Mouse (Mus musculus): Measurements from ENCODE around the gene Tnr.

The Tnr gene

DNA sequence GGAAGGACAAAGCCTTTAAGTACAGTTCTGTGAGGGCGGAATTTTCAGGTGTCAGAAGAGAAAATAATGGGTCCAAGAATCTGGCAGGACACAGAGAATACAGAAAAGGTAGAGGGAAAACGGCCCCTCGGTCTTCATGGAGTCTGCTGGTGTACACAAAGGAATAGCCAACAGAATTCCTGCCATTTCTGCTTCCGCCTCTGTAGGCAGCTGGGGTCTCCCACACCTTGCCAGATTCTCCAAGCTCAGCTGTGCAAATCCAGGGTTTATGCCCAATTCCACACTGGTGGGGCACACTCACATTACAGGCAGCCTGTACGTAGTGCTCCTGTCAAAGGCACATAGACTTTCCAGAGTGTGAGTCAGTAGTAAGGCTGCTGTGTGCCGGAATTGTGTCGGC lies 43.6 kb downstream of the Tnr start:
- no peak for DNase-seq

GRCm38 (mm10) chr1:159570270-159570669 lies 46.7 kb downstream of the Tnr start:
- peak; percentile 7 for DNase-seq

DNA sequence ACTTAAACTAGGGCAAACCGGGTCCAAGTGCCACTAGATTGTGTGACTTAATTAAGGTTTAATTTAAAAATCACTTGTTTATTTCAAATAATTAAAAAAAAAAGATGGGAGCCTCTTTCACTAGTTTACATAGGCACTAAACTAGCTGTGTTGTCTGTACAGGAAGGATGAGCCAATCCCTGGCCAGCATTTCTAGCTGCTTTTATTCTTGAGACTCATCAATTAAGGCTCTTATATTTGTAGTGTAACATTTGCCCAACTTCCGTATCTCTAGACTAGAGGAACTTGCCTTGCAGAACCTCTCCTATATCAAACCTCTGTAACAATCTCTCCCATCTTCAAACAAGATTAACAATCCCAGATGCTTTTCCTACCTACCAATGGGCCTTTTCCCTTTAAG lies 47.3 kb downstream of the Tnr start:
- DNase-seq = no peak

GRCm38 (mm10) chr1:159571951-159572350 lies 48.4 kb downstream of the Tnr start:
- no peak for DNase-seq

DNA sequence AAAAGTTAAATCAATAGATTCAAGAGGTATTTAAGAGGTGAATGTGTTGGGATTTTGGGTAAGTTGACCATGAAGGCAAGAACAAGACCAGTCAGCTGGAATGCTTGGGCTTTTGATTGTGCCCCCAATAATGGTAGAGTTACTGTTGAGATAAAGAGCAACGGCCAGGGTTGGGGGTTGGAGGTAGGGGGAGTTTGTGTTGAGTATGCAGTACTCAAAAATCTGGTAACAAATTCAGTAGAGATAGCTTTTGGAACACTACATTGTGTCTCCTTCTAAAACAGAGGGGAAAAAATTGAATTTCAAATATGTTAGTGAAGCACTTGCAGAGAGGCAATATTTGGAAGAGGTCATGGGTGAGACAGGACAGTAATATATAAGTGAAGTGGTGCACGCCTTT lies 49.5 kb downstream of the Tnr start:
- no peak for DNase-seq

GRCm38 (mm10) chr1:159574661-159575060 lies 51.1 kb downstream of the Tnr start:
- DNase-seq = no peak

DNA sequence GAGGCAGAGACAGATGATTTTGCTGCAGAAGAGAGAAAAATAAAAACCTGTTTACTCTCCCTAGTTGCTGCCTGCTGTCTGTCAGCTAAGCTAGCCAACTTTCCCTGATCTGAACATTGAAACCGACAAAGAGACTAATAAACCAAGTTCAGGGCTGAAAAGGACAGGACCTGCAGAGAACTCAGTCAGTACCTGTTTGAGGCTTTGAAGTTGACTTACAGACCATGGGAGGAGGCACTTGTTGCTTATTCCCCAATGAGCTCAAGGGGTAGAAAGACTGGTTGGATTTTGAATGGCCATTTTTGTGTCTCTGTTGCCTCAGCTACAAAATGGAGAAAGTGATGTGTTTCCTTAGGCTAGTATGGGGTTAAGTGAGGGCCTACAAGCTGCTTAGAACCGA lies 52.7 kb downstream of the Tnr start:
- no peak for DNase-seq

DNA sequence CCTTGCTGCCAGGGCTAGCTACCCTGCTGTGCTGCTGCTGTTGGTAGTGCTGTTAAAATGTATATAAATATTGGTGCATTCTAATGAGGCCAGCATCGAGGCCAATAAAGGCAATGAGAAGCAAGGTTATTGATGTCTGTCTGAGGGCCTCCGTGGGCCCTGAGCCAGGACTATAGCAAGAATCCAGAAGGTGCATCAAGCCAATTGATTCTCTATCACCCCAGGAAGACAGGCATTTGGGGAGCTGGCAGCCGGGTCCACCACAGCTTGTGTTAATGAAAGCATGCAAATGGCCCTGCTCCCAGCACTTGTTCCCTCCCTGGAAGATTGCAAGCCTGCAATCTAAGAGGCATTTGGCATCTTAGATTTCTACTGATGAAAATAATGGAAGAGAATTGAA lies 54.8 kb downstream of the Tnr start:
- no peak for DNase-seq

DNA sequence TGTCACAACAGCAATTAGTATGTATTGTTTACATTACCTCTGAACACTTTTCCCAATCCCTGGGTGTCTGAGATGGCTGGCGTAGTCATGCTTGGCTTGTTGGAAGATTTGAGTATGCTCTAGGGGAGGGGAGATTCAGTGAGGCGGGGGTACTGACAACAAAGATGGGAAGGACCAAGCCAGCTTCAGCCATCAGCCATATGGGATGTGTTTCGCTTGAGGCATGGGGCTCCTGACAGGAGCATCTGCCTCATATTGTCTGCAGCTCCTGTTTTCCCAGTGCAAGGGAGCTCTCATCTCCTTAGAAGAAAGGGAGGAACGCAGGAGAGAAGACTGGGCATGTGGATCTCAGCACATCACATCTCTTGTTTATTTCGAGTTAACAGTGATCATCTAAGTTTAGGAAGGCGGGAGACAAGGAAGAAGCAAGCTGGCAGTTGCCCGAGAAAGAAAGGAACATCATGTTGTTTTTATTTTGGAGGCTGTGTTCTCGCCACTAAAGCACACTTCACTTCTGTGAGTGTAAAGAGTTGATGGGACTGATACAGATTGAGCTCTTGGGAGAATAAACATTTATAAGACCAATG lies 56.9 kb downstream of the Tnr start:
- no peak for DNase-seq

DNA sequence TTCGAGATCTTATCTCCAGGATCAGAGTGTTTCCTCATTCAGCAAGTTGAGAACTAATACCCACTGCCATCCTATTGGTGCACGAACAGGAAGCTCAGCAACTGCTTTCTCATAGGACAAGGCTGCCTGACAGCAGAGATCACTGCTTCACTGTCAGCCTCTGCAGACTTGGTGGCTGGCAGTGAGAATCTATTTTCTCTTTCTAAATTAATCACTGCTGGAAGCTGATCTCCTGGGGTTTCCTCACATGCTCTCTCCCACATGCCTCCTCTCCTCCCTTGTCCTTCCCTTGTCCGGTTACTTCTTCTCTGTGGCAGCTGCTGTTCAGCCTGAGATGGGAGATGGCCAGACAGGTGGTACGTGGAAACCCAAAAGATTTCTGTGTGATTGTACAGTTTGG lies 60.3 kb downstream of the Tnr start:
- DNase-seq = no peak

GRCm38 (mm10) chr1:159588741-159589140 lies 65.2 kb downstream of the Tnr start:
- DNase-seq = no peak

DNA sequence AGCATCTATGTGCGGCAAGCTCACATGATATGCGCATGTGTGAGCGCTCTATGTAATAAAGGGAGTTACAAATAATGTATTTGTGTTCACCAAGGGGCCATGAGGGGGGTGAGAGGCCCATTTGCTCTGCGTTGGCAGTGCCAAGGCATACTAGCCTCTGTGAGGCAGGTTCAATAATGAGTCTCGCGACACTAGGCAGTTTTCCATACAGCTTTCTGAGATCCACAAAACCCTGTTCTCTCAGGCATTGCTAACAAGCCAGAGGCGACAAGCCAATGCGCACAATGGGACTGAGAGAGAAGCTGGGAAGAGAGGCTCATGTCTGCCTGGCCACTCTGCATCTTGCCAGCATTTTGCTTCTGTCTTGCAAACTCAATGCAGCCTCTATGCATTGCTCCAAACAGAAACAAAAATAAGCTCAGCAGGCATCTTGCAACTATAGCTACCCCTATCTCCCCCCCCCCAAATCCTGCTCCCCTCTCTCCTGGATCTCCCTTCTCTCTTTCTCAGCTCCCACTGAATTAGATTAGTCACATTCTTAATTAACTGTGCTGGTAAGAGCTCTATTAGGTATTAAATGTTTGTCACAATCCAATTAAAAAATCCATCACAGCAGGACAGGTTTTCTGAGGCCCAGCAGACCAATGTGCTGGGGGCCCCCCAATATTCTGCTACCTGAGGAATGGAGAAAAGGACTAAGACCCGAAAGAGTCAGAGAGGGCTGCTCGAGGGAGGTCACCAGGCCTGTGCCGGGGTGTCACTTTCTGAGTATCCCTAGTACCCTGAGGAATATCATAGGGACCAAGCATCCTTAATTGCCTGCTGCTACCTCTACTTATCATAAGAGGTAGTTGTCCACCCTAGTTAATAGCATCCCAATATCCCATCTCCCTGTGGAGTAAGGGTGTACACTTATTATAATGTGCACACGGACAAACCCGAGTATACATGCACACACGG lies 70.8 kb downstream of the Tnr start:
- no peak for DNase-seq

DNA sequence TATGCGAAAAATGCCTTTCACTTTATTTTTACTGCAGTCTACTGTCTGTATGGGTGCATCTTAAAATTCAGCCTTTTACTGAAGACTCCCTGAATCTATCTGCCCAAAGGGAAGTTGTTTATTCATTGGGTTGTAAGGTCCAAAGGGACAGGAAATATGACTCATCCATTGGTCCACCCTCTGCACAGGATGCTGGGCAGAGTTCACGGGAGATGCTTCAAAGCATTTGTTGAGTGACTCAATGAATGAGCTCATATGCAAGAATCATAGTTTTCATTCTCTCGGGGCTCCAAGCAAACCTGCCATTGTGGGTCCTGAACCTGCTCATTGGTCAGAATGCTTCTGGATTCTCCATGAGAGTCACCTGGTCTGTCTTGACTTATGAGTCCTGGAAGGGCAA lies 72.2 kb downstream of the Tnr start:
- no peak for DNase-seq

DNA sequence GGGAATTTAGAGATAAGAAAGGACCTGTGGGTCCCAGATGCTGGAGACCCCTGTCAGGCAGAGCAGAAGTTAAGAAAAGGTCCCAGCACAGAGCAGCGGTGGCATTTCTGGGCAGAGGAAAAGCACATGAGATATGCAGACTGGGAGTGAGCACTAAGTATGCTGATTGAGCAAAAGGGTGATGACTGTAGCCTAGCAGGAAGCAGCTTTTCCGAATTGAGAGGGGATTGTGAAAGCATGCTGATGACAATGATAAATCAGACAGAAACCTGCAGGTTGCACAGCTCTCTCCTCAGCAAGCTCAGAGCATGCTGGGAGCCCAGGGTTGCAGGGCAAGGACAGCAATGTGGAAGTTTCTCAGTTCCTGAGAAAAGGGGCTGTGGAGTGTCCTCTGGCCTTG lies 73.1 kb downstream of the Tnr start:
- DNase-seq = no peak

DNA sequence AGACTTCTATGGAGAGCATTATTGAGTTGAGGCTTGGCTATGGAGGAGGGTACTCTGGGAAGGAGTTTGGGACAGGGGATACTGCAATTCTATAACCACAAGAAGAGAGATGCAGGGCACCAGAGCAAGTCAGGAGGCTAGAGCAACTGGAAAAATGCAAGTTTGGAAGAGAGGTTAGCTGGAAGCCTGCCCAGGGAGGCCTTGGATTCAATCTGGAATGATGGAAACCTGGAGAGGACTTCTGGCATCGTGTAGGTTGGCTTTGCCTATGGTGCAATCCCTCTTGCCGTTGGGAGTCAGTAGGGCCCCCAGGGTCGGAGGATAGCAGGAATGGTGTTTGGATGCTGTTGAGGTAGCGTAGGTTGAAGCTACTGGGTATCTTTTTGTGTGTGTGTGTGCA lies 90.0 kb downstream of the Tnr start:
- no peak for DNase-seq

DNA sequence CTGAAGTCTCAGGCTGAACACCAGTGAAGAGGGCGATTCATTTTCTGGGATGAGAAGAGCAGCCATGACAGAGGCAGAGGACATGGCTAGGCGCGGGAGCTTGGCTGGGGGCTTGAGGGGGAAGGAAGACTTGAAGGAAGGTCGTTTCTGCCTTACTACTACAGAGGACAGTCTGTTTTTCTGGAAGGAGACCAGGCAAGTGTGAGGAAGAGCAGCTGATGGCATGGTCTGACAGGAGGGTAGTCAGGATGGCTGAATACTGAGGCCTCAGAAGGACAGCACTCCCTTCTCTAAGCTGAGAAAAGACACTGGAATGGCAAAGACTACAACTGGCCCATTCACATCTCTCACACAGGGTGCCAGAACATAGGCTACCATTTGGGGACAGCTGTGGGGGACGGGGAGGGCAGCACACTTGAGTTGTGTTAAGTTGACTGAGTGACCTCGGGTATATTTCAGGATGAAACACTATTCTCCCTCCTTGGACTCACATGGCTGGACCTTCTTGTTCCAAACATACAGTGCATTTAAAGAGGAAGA lies 90.6 kb downstream of the Tnr start:
- DNase-seq = no peak

DNA sequence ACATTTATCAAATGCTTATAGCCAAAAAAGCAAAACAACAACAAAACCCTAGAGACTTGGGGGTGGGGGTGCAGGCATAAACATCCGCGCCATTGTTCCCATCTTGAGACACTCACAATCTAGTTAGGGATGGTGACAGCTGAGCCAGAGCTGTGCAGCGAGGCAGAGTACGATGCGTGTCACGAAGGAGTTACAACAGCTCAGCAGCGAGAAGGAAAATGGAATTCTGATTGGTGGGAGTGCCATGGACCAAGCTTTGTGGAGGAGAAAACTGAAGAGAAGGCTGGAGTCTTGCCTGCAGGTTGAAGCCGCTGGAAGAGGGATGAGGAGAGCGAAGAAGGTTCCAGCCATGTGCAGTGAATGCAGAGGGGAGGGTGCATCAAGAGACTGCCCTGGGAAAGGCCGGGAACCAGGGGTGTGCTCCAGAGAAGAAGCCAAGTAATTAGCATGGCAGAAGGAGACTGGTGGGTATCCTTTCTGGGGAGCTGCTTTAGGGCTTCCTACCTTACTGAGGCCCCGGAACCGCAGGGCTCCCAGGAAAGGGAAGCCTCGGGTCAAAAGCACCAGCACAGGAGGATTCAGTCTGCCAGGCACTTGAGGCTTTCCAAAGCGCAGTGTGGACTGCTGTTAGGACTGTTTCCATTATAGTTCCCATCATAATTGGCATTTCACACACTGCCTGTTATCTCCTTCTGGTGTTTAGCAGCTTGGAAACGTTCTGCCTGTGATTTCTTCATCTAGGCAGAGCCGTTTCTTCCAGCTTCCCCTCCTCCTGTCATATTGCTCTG lies 91.3 kb downstream of the Tnr start:
- DNase-seq = no peak

- no peak for DNase-seq
These were observed 92.1 kb downstream of the Tnr start for GRCm38 (mm10) chr1:159615686-159616085.

- DNase-seq = no peak
These were observed 95.6 kb downstream of the Tnr start for GRCm38 (mm10) chr1:159619205-159619604.

GRCm38 (mm10) chr1:159621321-159621720 lies 97.8 kb downstream of the Tnr start:
- peak; percentile 4 for DNase-seq

- DNase-seq = no peak
These were observed 105.5 kb downstream of the Tnr start for GRCm38 (mm10) chr1:159629119-159629518.

DNA sequence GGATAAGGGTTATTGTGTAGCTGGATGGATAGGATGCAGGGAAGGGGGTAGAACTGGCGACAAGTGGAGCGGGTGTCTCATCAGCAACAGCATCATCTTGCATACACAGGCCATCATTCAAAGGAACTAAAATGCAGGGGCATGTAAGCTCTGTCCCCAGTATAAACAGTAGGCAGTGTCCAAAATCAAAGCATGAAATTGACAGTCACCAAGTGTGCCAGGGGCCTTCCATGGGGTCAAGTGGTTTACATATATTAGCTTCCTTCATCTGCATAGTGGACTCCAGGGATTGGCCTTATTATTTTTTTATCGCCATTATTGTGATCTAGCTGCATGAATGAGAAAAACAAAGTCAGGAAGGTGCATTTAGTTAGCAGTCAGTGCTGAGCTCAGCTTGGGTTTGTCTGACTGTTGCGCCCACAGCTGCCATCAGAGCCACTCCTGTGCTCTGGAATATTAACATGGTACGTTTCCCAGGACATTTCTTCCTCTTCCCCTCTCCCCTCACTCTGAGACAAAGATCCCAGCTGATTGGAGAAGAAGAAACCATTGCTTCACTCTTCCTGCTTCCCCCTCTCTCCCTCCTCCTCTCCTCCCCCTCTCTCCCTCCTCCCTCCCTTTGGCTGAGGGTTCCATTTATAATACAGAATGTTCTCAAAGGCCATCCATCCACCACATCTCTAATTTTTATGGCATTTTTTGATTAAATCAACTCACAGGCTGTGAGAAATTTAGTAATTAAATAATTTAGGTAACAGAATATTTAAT lies 106.4 kb downstream of the Tnr start:
- DNase-seq = no peak

- DNase-seq = no peak
These were observed 109.0 kb downstream of the Tnr start for GRCm38 (mm10) chr1:159632558-159632957.
